Mouse (Mus musculus) erythroblast, embryonic 14.5 days (primary cell): ENCODE data around the gene Mospd2. TPM values are rescaled to one million over a fixed set of nuclear protein-coding genes. Genes with fewer than 3 reads are reported as not detected.

ENCODE experiments used
- H3K27me3 ChIP-seq: 2 replicates; pipeline ENCODE4 v1.6.1; 2012; ENCODE audit warnings: inconsistent platforms; ENCODE audit not compliant: control insufficient read depth
- H3K36me3 ChIP-seq: 2 replicates; pipeline ENCODE4 v1.6.1; 2012; ENCODE audit warnings: mild to moderate bottlenecking, inconsistent platforms; ENCODE audit not compliant: control insufficient read depth
- H3K4me1 ChIP-seq: 2 replicates; pipeline ENCODE4 v1.6.1; 2012; ENCODE audit warnings: inconsistent platforms; ENCODE audit not compliant: control insufficient read depth
- H3K4me3 ChIP-seq: replicated peaks from 2 replicates; pipeline ENCODE3; 2012; ENCODE audit warnings: moderate library complexity, mild to moderate bottlenecking, inconsistent platforms
- H3K9me3 ChIP-seq: 2 replicates; pipeline ENCODE4 v1.6.1; 2012; ENCODE audit warnings: low read length, inconsistent platforms, mixed read lengths; ENCODE audit not compliant: control insufficient read depth
- GATA1 ChIP-seq: IDR thresholded peaks from 2 replicates; pipeline ENCODE4 v1.6.1; 2012; ENCODE audit warnings: low read length, inconsistent platforms, mixed read lengths
- TAL1 ChIP-seq: IDR thresholded peaks from 3 replicates; pipeline ENCODE4 v1.6.1; 2012; ENCODE audit warnings: low read length, inconsistent platforms, mixed read lengths
- polyA plus RNA-seq: library from polyadenylated mRNA; stranded (reverse); fragments of >175 nt; gene quantifications from 2 replicates; pipeline ENCODE4 v1.2.3, GENCODE M21; 2012

Gene Mospd2
- polyA plus RNA-seq, 1 experiment, result 0.02 TPM

DNA sequence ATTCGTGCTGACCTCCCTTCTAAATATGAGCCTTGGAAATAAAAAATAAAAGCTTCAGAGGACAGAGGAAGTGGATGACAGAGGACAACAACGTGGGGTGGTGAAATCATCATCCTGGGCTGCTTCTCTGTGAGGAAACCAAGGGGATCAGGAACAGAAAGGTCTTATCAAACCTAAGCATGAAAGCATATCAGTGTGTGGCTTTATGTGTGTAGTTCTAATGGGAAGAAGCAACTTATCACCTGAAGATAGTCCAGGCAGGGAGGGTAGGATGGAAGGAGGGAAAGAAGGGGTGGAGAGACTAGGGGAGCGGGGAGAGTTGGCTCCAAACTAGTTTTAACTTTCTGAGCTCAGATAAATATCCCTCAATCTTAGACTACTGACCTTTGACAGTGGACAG is 67.2 kb downstream of the Mospd2 start:
- no peaks in the 10 kb centered on the region for H3K9me3 ChIP-seq
- TF ChIP-seq GATA1, result no peak
- TF ChIP-seq TAL1, result no peak
- no peaks in the 10 kb centered on the region for H3K36me3 ChIP-seq
- no peaks in the 10 kb centered on the region for H3K4me1 ChIP-seq
- no peaks in the 10 kb centered on the region for H3K27me3 ChIP-seq
- no peak overlapping the region for H3K4me3 ChIP-seq

DNA sequence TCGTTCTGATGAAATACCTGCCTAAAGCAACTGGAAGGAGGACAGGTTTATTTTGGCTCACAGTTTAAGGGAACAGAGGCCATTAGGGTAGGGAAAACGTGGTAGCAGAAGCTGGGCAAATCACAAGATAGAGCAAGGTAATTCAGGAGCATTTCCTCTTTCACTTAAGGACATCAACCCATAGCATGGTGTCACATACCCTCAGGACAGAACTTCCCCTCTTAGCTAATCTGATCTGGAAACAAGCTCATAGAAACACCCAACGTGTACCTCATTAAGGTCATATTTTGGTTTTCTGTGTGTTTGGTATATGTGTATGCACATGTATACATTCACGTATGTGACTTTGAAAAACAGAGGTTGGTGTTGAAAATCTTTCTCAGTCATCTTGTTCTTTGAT is 68.0 kb downstream of the Mospd2 start:
- Histone ChIP-seq H3K4me3 (no peak overlapping the region), H3K4me1 (no peaks in the 10 kb centered on the region), H3K27me3 (no peaks in the 10 kb centered on the region), H3K36me3 (no peaks in the 10 kb centered on the region), H3K9me3 (no peaks in the 10 kb centered on the region)
- TF ChIP-seq TAL1, result no peak
- TF ChIP-seq GATA1, result no peak

DNA sequence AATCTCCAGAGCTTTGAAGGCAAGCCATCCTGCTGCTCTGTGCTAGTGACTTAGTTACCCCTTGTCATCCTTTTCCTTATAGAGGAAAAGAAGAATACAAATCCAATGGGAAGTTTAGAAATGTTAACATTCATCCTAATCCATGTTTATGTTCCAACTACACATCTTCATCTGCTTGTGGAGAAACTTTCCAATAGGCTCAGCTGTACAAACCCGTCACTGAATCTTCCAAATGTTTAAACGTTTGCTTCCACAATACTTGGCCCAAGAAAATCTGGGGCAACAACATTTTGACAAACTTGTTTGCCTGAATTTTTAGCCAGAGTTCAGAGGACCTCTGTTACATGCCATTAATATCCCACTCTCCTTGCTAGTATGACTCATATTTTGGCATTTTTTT is 78.3 kb downstream of the Mospd2 start:
- H3K27me3 ChIP-seq, result no peaks in the 10 kb centered on the region
- H3K36me3 ChIP-seq, result no peaks in the 10 kb centered on the region
- H3K9me3 ChIP-seq, result no peaks in the 10 kb centered on the region
- no peak for TF ChIP-seq TAL1
- TF ChIP-seq GATA1, result no peak
- no peak overlapping the region for H3K4me3 ChIP-seq
- no peaks in the 10 kb centered on the region for H3K4me1 ChIP-seq

DNA sequence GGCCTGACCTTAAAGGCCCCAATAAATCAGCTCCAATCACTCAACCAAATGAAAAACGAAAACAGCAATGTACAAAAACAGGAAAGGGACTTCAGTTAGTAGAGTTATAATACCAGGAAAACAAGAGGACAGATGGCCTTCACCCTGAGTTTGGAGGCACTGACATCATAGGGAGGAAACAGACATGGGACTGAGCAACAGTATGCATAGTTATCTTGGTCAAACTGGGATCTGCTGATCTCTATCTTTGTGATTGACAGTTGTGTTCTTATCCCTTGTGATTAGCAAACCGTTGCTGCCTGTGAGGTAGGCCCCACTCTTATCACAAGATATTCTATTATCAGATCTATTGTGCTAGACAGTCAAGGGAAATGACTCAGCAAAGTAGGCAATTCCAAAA is 80.4 kb downstream of the Mospd2 start:
- H3K4me1 ChIP-seq, result no peaks in the 10 kb centered on the region
- no peaks in the 10 kb centered on the region for H3K9me3 ChIP-seq
- H3K36me3 ChIP-seq, result no peaks in the 10 kb centered on the region
- TF ChIP-seq GATA1 (no peak), TAL1 (no peak)
- no peaks in the 10 kb centered on the region for H3K27me3 ChIP-seq
- H3K4me3 ChIP-seq, result no peak overlapping the region

DNA sequence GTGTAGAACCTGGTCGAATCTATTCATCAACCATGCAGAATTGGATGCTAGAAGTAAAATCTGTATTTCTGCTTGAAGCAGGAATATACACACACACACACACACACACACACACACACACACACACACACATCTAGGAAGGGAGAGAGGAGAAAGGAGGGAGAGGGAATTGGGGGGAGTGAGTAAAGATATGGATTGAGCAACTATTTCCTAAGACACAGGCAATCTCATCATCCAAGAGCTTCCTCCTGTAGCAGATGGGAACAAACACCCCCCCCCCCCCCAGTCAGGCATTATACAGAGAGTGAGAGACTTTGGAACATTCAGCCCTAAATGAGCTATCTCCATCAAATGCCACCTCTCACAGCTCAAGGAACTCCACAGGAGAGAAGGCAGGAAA is 93.9 kb downstream of the Mospd2 start:
- no peak for TF ChIP-seq TAL1
- TF ChIP-seq GATA1, result no peak
- Histone ChIP-seq H3K27me3 (no peaks in the 10 kb centered on the region), H3K36me3 (no peaks in the 10 kb centered on the region), H3K9me3 (no peaks in the 10 kb centered on the region), H3K4me3 (no peak overlapping the region), H3K4me1 (no peaks in the 10 kb centered on the region)

Other genes starting within 250 kb of the Mospd2 start
- 0.01 and 0.06 TPM in 2 replicates for gene Fancb, start 217 bp upstream of the Mospd2 start, polyA plus RNA-seq
- not detected in 2 replicates for gene Gm17604, start 24.5 kb upstream of the Mospd2 start, polyA plus RNA-seq